Mouse (Mus musculus): ENCODE measurements at regions not wholly inside any gene's neighbourhood (a gene's known extent, or its start where the extent isn't known, plus 50 kb on each side); places are given as distances from the start of the nearest gene placed in this dataset.

DNA sequence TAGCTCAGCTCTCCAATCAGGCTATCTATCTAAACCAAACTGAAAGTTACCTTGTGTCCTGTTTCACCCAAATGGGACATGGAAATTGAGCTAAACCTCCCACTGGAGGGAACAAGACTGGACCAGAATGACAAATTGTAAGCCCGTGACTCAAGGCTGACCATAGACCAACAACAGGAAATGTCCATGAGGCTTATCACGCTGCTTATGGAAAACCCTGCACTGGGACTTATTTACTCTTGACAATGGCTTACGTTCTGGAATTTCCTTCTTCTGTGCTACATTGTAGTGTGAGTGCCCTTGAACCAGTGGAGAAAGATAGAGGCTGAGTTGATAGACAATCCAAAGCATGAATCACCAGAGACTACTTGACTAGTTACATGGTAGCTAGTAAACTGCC, 87.5 kb upstream of the Phactr1 start:
- DNase-seq = no peak

DNA sequence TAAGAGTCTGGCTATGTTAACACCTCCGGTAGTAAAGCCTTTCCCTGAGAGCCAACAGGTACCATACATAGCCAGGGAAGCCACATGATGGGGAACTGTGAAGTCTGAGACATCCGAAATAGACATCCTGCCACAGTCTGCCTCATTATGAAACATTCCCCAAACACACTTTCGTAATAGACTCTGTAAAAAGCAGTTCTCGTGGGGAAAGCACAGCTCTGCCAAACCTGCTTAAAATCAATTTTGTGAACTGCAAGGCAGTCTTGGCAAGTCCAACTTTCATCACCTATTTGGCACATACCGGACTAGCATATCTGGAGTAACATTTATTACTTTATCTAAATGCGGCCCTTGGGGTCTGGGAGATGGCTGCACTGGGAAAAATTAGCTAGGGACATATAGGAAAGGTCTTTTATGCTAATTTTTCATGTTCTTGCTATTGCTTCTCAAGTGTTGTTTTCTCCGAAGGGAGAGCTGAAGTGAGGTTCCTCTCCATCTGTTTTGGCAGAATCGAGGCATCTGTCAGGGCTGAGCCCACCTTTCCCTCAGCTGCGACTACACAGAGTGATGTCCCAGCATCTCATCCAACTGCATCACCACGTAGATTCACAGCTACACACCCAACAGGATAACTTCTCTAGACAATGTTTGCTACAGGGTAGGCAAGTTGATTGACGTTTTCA, 86.8 kb upstream of the Phactr1 start:
- peak; percentile 14 for DNase-seq

GRCm38 (mm10) chr13:42595180-42595579, 85.2 kb upstream of the Phactr1 start:
- DNase-seq = no peak

GRCm38 (mm10) chr13:42597781-42598180, 82.6 kb upstream of the Phactr1 start:
- no peak for DNase-seq

- DNase-seq = no peak
These were observed 77.1 kb upstream of the Phactr1 start for GRCm38 (mm10) chr13:42603308-42603707.

GRCm38 (mm10) chr13:42607735-42608134, 72.7 kb upstream of the Phactr1 start:
- no peak for DNase-seq

GRCm38 (mm10) chr13:42608963-42609362, 71.5 kb upstream of the Phactr1 start:
- peak; percentile 10 for DNase-seq

GRCm38 (mm10) chr13:42613326-42613725, 67.1 kb upstream of the Phactr1 start:
- DNase-seq = peak; percentile 34

DNA sequence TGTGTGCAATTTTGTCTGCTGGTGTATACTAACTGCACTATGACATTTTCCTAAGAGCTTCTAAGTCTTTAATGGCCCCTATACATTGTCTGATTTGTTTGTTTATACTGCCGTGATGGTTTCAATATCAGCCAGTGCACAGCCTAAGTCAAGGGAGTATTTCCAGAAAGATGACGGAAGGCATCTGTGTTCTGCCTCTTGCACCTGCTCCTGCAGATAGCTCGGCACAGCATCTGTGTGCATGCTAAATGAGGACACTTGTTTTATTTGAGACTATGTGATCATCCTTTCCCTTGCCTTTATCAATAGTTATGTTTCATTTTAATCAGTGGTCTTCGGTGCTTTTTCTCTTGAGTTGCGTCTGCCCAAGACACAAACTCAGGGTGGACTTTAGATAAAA, 64.6 kb upstream of the Phactr1 start:
- DNase-seq = no peak

GRCm38 (mm10) chr13:42617225-42617624, 63.2 kb upstream of the Phactr1 start:
- no peak for DNase-seq

DNA sequence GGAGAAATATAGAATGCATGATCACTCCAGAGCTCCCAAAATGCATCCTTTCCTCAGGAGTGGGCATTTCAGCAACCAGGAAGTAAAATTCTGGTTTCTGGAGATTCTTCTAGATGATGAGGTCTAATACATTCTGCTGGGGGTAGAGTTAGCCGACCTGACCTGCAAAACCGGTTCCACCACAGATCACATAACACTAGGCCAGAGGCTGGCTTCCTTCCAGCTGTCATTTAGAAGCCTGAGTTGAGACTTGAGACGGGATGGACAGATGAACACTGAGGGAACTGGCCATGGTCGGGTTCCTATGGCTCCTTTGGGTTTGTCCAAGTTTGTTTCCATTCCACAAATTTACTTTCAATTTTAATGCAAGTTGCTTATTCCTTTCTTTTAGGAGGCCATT, 62.6 kb upstream of the Phactr1 start:
- no peak for DNase-seq

DNA sequence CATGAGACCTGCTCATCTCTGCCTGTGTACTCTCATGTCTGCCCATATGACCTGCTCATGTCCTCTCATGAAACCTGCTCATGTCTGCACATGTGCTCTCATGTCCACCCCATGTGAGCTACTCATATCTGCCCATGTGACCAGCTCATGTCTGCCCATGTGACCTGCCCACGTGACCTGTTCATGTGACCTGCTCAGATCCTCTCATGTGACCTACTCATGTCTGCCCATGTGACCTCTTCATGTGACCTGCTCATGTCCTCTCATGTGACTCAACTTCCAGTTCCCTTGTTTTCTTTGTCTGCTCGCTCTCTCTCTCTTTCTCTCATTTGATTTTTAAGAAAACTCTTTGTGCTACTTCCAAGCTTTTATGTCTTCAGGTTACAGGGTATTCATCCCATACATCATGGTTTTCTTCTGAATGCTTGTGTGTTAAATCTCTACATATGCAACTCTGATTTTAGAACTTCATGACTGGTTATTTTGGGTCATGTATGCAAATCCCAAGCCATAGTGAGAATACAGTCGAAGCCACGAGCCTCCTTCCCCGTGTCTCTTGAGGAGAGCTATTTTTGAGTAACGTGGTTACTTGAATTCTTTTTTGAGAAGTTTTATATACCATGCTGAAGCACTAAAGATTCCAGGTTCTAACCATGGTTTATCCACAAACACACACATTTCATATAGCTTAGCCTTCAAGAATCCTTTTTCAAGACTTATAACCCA, 60.7 kb upstream of the Phactr1 start:
- no peak for DNase-seq

DNA sequence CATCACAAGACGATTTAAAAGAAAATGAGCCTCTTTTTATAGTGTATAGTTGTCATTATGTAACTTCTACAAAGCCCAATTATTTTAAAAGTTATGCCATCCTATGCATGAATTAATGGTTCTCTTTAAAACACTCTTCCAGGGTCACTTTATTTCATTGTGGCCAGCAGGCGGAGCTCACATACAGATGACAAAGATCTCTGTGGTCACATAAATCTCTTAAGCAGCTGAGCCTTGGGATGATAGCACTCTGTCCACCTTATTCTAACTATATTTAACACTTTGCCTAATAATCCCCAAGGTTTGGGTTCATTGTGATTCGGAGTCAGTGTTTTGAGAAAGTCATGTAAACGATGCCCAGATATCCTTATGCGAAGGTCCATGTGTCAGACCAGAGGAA, 56.9 kb upstream of the Phactr1 start:
- peak; percentile 41 for DNase-seq

Measured in adrenal gland, postnatal 10 days (tissue).